Mouse (Mus musculus) C2C12 (cell line): ENCODE data around the gene Mafb. TPM values are rescaled to one million over a fixed set of nuclear protein-coding genes. Genes with fewer than 3 reads are reported as not detected.

Experiments used
- H3K27me3 ChIP-seq: one replicate; pipeline ENCODE4 v1.6.1; 2011; ENCODE audit not compliant: control insufficient read depth, insufficient read depth, insufficient read length
- H3K36me3 ChIP-seq: one replicate; pipeline ENCODE4 v1.6.1; 2011; ENCODE audit not compliant: control insufficient read depth, insufficient read depth
- H3K4me3 ChIP-seq: one replicate; pipeline ENCODE4 v1.5.1; 2011; ENCODE audit warnings: mild to moderate bottlenecking, control low read depth; ENCODE audit not compliant: poor library complexity, insufficient read depth, severe bottlenecking
- H3K79me2 ChIP-seq: one replicate; pipeline ENCODE4 v1.6.1; 2011; ENCODE audit not compliant: control insufficient read depth, insufficient read depth
- H3K79me3 ChIP-seq: one replicate; pipeline ENCODE4 v1.6.1; 2011; ENCODE audit warnings: low read depth, control low read depth
- H3ac ChIP-seq: one replicate; pipeline ENCODE3; 2011; ENCODE audit warnings: low read depth; ENCODE audit not compliant: control insufficient read depth, insufficient read length
- CEBPB ChIP-seq: IDR thresholded peaks from one replicate; pipeline ENCODE4 v1.6.1; 2011; ENCODE audit warnings: low read depth, mild to moderate bottlenecking, control low read depth, moderate library complexity
- CTCF ChIP-seq: IDR thresholded peaks from one replicate; pipeline ENCODE4 v1.5.1; 2011; ENCODE audit not compliant: control insufficient read depth, insufficient read depth, insufficient read length
- FOSL1 ChIP-seq: IDR thresholded peaks from one replicate; pipeline ENCODE4 v1.8.0; 2011; ENCODE audit warnings: mild to moderate bottlenecking, low read length; ENCODE audit not compliant: poor library complexity, insufficient read depth, severe bottlenecking
- MAX ChIP-seq: IDR thresholded peaks from one replicate; pipeline ENCODE4 v1.6.1; 2011; ENCODE audit warnings: mild to moderate bottlenecking, control low read depth
- MYOD1 ChIP-seq: IDR thresholded peaks from one replicate; pipeline ENCODE4 v1.6.1; 2011; ENCODE audit warnings: low read depth; ENCODE audit not compliant: control insufficient read depth, insufficient read length
- MYOG ChIP-seq: IDR thresholded peaks from one replicate; pipeline ENCODE4 v1.6.1; 2011; ENCODE audit not compliant: control insufficient read depth, insufficient read length; ENCODE audit errors: extremely low read depth
- USF1 ChIP-seq: IDR thresholded peaks from one replicate; pipeline ENCODE4 v1.6.1; 2011; ENCODE audit warnings: low read depth, mild to moderate bottlenecking, control low read depth, moderate library complexity
- polyA plus RNA-seq: library from polyadenylated mRNA; unstranded; fragments of >200 nt; fragmentation: generic; extraction: Trizol; gene quantifications from one replicate; pipeline ENCODE4 v1.2.1, GENCODE M21; 2012; ENCODE audit warnings: missing spikeins

Mafb gene
- polyA plus RNA-seq, 1 experiment: 0.01 TPM

GRCm38 (mm10) chr2:160397747-160398146 lies 30.9 kb upstream of the Mafb start:
- TF ChIP-seq MYOG (no peak), FOSL1 (peak; percentile 66)
- Histone ChIP-seq H3K36me3 (no peaks in the 10 kb centered on the region), H3K27me3 (no peaks in the 10 kb centered on the region), H3ac (no peak overlapping the region), H3K79me3 (no peaks in the 10 kb centered on the region), H3K4me3 (no peak overlapping the region), H3K79me2 (no peaks in the 10 kb centered on the region)

- no peaks in the 10 kb centered on the region for H3K27me3 ChIP-seq
- no peaks in the 10 kb centered on the region for H3K79me3 ChIP-seq
- TF ChIP-seq MYOD1 (no peak), FOSL1 (no peak), MYOG (no peak), CEBPB (no peak), CTCF (no peak), MAX (no peak), USF1 (no peak)
- no peak overlapping the region for H3ac ChIP-seq
- no peak overlapping the region for H3K4me3 ChIP-seq
- H3K79me2 ChIP-seq: no peaks in the 10 kb centered on the region
- no peaks in the 10 kb centered on the region for H3K36me3 ChIP-seq
Observed at GRCm38 (mm10) chr2:160394735-160395134, 27.9 kb upstream of the Mafb start.

- no peak overlapping the region for H3ac ChIP-seq
- H3K36me3 ChIP-seq: no peaks in the 10 kb centered on the region
- no peaks in the 10 kb centered on the region for H3K79me3 ChIP-seq
- H3K79me2 ChIP-seq: no peaks in the 10 kb centered on the region
- no peak for TF ChIP-seq CTCF
- no peak for TF ChIP-seq MYOG
- no peak overlapping the region for H3K4me3 ChIP-seq
- H3K27me3 ChIP-seq: no peaks in the 10 kb centered on the region
Observed at GRCm38 (mm10) chr2:160392648-160393047, 25.8 kb upstream of the Mafb start.

GRCm38 (mm10) chr2:160388596-160388995 lies 21.7 kb upstream of the Mafb start:
- no peak for TF ChIP-seq MAX
- TF ChIP-seq CTCF: no peak
- TF ChIP-seq MYOG: no peak
- TF ChIP-seq FOSL1: no peak
- no peak for TF ChIP-seq USF1
- H3K36me3 ChIP-seq: no peaks in the 10 kb centered on the region

GRCm38 (mm10) chr2:160383418-160383817 lies 16.6 kb upstream of the Mafb start:
- TF ChIP-seq USF1 (no peak), MYOD1 (no peak)
- Histone ChIP-seq H3K79me3 (no peaks in the 10 kb centered on the region), H3K4me3 (no peak overlapping the region), H3K27me3 (no peaks in the 10 kb centered on the region), H3K36me3 (no peaks in the 10 kb centered on the region), H3K79me2 (no peaks in the 10 kb centered on the region), H3ac (no peak overlapping the region)

More at GRCm38 (mm10) chr2:160388596-160388995, 21.7 kb upstream of the Mafb start:
- no peaks in the 10 kb centered on the region for H3K79me3 ChIP-seq
- H3K79me2 ChIP-seq: no peaks in the 10 kb centered on the region
- H3K4me3 ChIP-seq: no peak overlapping the region
- H3ac ChIP-seq: no peak overlapping the region
- H3K27me3 ChIP-seq: no peaks in the 10 kb centered on the region

- no peak for TF ChIP-seq FOSL1
- TF ChIP-seq USF1: no peak
- TF ChIP-seq CTCF: no peak
- TF ChIP-seq MAX: no peak
- TF ChIP-seq MYOG: no peak
- H3ac ChIP-seq: no peak overlapping the region
- no peaks in the 10 kb centered on the region for H3K36me3 ChIP-seq
- H3K79me2 ChIP-seq: no peaks in the 10 kb centered on the region
- no peak overlapping the region for H3K4me3 ChIP-seq
- no peaks in the 10 kb centered on the region for H3K79me3 ChIP-seq
- no peaks in the 10 kb centered on the region for H3K27me3 ChIP-seq
Observed at GRCm38 (mm10) chr2:160378271-160378670, 11.4 kb upstream of the Mafb start.

GRCm38 (mm10) chr2:160376236-160376635 lies 9.4 kb upstream of the Mafb start:
- Histone ChIP-seq H3K79me3 (no peaks in the 10 kb centered on the region), H3K4me3 (no peak overlapping the region), H3K36me3 (no peaks in the 10 kb centered on the region), H3K27me3 (no peaks in the 10 kb centered on the region), H3K79me2 (no peaks in the 10 kb centered on the region), H3ac (no peak overlapping the region)
- TF ChIP-seq USF1 (no peak), CEBPB (no peak), FOSL1 (no peak), MAX (no peak), CTCF (no peak), MYOG (no peak), MYOD1 (no peak)
